Mouse (Mus musculus): ENCODE results near the gene Camk1. TPM values are rescaled to one million over a fixed set of nuclear protein-coding genes. Genes with fewer than 3 reads are reported as not detected.
"Not testable (repeated sequence)": the region's sequence is repeated elsewhere in the genome, so short reads cannot be mapped to it uniquely, and the experiment has no call there.

The Camk1 gene
- total and polyA plus RNA-seq, 2 experiments from 2014 or later, result 96.5 to 109 TPM

DNA sequence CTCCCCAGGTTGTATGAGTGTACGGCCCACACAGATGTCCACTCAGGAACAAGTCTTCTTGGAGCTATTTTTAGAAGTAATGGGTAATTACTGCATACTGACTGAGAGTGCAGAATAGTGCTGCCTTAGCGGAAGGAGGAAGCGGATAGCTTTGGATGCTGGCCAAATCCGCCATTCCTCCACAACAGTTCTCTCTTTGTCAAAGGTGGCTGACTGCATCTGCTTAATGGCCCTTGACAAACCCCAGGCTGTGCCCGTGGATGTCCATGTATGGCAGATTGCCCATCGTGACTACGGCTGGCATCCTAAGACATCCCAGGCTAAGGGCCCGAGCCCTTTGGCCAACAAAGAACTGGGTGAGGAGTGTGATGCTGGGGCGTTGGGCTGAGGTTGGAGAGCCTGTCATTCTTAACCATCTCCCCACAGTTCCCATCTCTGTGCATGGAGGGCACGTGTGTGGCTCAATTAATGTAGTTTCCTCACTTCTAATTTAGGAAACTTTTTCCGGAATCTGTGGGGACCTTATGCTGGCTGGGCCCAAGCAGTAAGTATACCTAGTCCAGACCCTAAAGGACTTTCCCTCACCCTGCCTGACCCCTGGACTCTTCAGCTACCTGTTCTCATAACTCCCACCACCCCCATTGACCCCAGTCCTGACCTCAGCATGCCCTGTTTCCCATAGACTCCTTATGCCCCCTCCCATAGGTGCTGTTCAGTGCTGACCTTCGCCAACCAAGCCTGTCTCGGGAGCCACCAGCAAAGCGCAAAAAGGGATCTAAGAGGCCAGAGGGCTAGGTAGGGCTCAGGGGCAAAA is 10.4 kb downstream of the Camk1 start:
- no peaks in the 10 kb centered on the region for H3K4me1 ChIP-seq (ENCODE audit: insufficient read depth, low read length)
- 55% methylated on average over 14 of the region's 14 CpGs for WGBS
- H3K27ac ChIP-seq, result peak overlapping the region; percentile 64
- DNase-seq (ENCODE audit: low spot score) (peak; percentile 82), ATAC-seq (peak; percentile 78)
- H3K4me3 ChIP-seq (ENCODE audit: low read length), result no peak overlapping the region
- H3K9me3 ChIP-seq (ENCODE audit: low read length), result no peaks in the 10 kb centered on the region
- H3K9ac ChIP-seq (replicated peaks; ENCODE audit: low read length), result no peak overlapping the region
- no peak overlapping the region for H3K4me2 ChIP-seq (ENCODE audit: low read depth, low read length)
- no peak for TF ChIP-seq CTCF (IDR thresholded peaks at IDR 0.05; ENCODE audit: low read depth)
- peaks cover 26% of the 10 kb centered on the region for H3K36me3 ChIP-seq (ENCODE audit: insufficient read depth, low read length)
- no peaks in the 10 kb centered on the region for H3K27me3 ChIP-seq (ENCODE audit: insufficient read depth, low read length)

DNA sequence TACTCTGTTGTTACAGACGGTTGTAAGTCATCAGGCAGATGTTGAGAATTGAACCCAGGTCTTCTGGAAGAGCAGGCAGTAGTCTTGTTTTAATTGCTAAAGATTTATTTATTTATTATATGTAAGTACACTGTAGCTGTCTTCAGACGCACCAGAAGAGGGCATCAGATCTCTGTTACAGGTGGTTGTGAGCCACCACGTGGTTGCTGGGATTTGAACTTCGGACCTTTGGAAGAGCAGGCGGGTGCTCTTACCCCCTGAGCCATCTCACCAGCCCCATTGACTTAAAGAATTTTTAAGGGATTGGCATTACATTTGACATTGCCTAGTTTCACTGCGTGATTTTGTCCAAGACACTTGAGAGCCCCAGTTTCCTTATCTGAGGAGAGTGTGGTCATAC is 11.1 kb downstream of the Camk1 start:
- peak overlapping the region; percentile 64; the same call in 1 of the 2 replicates for H3K27ac ChIP-seq
- WGBS, result 73% methylated on average over 6 of the region's 6 CpGs
- H3K4me3 ChIP-seq (ENCODE audit: low read length); H3K4me1 ChIP-seq (ENCODE audit: insufficient read depth, low read length); H3K9me3 ChIP-seq (ENCODE audit: low read length); H3K4me2 ChIP-seq (ENCODE audit: low read depth, low read length); H3K9ac ChIP-seq (replicated peaks; ENCODE audit: low read length); ATAC-seq; DNase-seq (ENCODE audit: low spot score); H3K27me3 ChIP-seq (ENCODE audit: insufficient read depth, low read length): not testable (repeated sequence)
- H3K36me3 ChIP-seq (ENCODE audit: insufficient read depth, low read length), result peaks cover 26% of the 10 kb centered on the region
- TF ChIP-seq CTCF (IDR thresholded peaks at IDR 0.05; ENCODE audit: low read depth), result peak; percentile 11; the same call in 1 of the 2 replicates

DNA sequence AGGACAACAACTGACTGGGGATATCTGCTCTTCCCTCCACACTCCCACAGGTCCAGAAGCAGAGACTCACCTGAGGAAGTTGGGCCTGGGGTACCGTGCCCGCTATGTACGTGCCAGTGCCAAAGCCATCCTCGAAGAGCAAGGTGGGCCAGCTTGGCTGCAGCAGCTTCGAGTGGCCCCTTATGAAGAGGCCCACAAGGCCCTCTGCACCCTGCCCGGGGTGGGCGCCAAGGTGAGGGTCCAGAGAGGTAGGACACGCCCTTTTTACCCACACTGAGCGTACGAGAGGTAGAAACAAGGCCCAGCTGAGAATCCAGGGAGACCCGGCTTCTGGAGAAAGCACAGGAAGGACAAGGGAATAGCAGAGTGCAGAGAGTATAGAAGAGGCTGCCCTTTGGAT is 12.1 kb downstream of the Camk1 start:
- Histone ChIP-seq H3K4me3 (ENCODE audit: low read length) (no peak overlapping the region), H3K27me3 (ENCODE audit: insufficient read depth, low read length) (no peaks in the 10 kb centered on the region), H3K27ac (no peak overlapping the region), H3K9ac (replicated peaks; ENCODE audit: low read length) (no peak overlapping the region), H3K9me3 (ENCODE audit: low read length) (no peaks in the 10 kb centered on the region), H3K4me1 (ENCODE audit: insufficient read depth, low read length) (no peaks in the 10 kb centered on the region), H3K36me3 (ENCODE audit: insufficient read depth, low read length) (peaks cover 26% of the 10 kb centered on the region), H3K4me2 (ENCODE audit: low read depth, low read length) (no peak overlapping the region)
- no peak for TF ChIP-seq CTCF (IDR thresholded peaks at IDR 0.05; ENCODE audit: low read depth)
- no peak for ATAC-seq
- no peak for DNase-seq (ENCODE audit: low spot score)
- WGBS, result 93% methylated on average over 11 of the region's 11 CpGs

DNA sequence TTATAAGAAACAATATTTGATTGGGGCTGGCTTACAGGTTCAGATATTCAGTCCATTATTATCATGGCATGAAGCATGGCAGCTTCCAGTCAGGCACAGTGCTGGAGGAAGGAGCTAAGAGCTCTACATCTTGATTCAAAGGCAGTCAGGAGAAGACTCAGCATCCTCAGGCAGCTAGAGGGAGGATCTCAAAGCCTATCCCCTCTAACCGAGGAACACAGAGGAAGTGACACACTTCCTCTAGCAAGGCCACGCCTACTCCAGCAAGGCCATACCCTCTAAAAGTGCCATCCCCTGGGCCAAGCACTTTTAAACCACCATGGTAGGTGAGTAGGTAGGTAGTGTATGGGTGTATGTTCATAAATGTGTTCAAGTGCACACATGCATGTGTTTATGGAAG is 13.2 kb downstream of the Camk1 start:
- Histone ChIP-seq H3K36me3 (ENCODE audit: insufficient read depth, low read length) (peaks cover 17% of the 10 kb centered on the region), H3K27me3 (ENCODE audit: insufficient read depth, low read length) (no peaks in the 10 kb centered on the region), H3K9ac (replicated peaks; ENCODE audit: low read length) (no peak overlapping the region), H3K4me1 (ENCODE audit: insufficient read depth, low read length) (peaks cover 4% of the 10 kb centered on the region; the same call in 1 of the 2 replicates), H3K27ac (no peak overlapping the region), H3K9me3 (ENCODE audit: low read length) (no peaks in the 10 kb centered on the region), H3K4me3 (ENCODE audit: low read length) (no peak overlapping the region), H3K4me2 (ENCODE audit: low read depth, low read length) (no peak overlapping the region)
- no peak for TF ChIP-seq CTCF (IDR thresholded peaks at IDR 0.05; ENCODE audit: low read depth)
- 61% methylated on average over 2 of the region's 2 CpGs for WGBS
- ATAC-seq (no peak), DNase-seq (ENCODE audit: low spot score) (no peak)

DNA sequence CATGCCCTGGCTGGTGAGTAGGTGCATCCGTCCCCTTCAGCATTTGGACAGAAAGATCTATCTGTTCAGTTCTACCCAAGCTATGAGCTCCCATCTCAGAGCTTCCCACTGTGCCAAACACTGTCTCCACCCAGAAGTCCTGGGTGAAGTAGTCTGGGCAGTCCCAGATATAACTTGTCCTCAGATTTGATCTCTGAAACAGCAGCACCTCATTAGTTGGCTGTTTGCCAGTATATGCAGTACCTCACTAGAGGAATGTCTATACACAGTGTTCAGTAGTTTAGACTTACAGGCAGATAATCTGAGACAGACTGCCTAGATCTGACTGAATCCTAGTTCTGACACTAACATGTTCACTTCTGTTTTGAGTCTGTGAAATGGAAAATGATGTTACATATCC is 14.4 kb downstream of the Camk1 start:
- Histone ChIP-seq H3K36me3 (ENCODE audit: insufficient read depth, low read length) (peaks cover 18% of the 10 kb centered on the region), H3K4me2 (ENCODE audit: low read depth, low read length) (no peak overlapping the region), H3K4me3 (ENCODE audit: low read length) (no peak overlapping the region), H3K27ac (no peak overlapping the region), H3K4me1 (ENCODE audit: insufficient read depth, low read length) (peaks cover 4% of the 10 kb centered on the region; the same call in 1 of the 2 replicates), H3K9me3 (ENCODE audit: low read length) (no peaks in the 10 kb centered on the region), H3K9ac (replicated peaks; ENCODE audit: low read length) (no peak overlapping the region), H3K27me3 (ENCODE audit: insufficient read depth, low read length) (no peaks in the 10 kb centered on the region)
- ATAC-seq, result no peak
- 87% methylated on average over 1 of the region's 1 CpGs for WGBS
- DNase-seq (ENCODE audit: low spot score), result no peak
- no peak for TF ChIP-seq CTCF (IDR thresholded peaks at IDR 0.05; ENCODE audit: low read depth)

DNA sequence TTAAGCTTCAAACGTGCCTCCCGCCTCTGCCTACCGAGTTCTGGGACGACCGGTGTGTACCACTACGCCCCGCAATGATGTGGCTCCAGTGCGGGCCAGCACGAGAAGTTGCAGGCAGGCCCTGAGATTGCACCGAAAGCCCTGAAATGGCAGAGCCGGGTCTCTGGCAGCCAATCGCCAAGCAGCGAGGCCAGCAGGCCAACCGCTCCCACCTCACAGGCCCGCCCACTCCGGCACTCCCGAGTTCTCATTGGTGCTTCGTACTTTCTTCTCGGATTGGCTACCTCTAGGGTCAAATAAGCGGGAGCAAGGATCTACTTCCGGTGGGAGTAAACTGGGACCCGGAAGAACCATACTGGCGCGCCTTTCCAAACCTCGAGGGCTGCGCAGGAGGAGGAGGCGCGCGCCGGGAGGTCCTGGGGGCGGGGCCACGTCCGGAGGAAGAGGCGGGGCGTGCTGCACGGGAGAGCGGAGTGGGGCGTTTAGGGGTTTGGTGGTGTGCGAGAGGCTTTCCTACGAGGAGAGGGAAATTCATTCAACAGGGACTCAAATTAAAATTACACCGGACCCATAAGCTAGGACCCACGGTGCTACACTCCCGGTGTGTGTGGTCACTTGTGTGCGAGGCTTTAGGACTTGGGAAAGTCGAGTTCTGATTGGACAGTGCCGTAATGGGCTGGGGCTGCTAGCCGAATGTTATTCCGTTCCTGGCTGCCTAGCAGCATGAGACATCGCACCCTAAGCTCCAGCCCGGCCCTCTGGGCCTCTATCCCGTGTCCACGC is 17.1 kb downstream of the Camk1 start, which contains the start of gene Ogg1:
TSS of gene Ogg1 (plus strand) at position 440 of the 783 bp plus-strand sequence.
- under 1% methylated on average over 52 of the region's 52 CpGs for WGBS
- ATAC-seq (peak; percentile 99), DNase-seq (ENCODE audit: low spot score) (peak; percentile 98)
- peak within 1 kb of the TSS; percentile 87 for H3K4me2 ChIP-seq (ENCODE audit: low read depth, low read length)
- H3K9ac ChIP-seq (replicated peaks; ENCODE audit: low read length), result peak within 1 kb of the TSS; percentile 74
- peaks cover 36% of the 10 kb centered on the region for H3K36me3 ChIP-seq (ENCODE audit: insufficient read depth, low read length)
- peaks cover 4% of the 10 kb centered on the region; the same call in 1 of the 2 replicates for H3K4me1 ChIP-seq (ENCODE audit: insufficient read depth, low read length)
- no peaks in the 10 kb centered on the region for H3K9me3 ChIP-seq (ENCODE audit: low read length)
- peak within 1 kb of the TSS; percentile 54 for H3K4me3 ChIP-seq (ENCODE audit: low read length)
- H3K27me3 ChIP-seq (ENCODE audit: insufficient read depth, low read length), result no peaks in the 10 kb centered on the region
- H3K27ac ChIP-seq, result peak within 1 kb of the TSS; percentile 90
- no peak for TF ChIP-seq CTCF (IDR thresholded peaks at IDR 0.05; ENCODE audit: low read depth)

Measured in hindbrain, postnatal 0 days (tissue).